Mouse (Mus musculus) heart, postnatal 0 days (tissue): ENCODE measurements around the gene Slf2.
A peak's percentile ranks its signal among the peaks of the same experiment; 100 is the strongest.

Experiments used
- CTCF ChIP-seq: IDR thresholded peaks from 2 replicates; pipeline ENCODE4 v1.5.1; 2016; ENCODE audit warnings: antibody characterized with exemption, control low read depth, low read depth
- EP300 ChIP-seq: IDR thresholded peaks from 2 replicates; pipeline ENCODE4 v1.6.1; 2016; ENCODE audit warnings: antibody characterized with exemption, low read depth

GRCm38 (mm10) chr19:44928185-44928584 lies 2.8 kb upstream of the Slf2 start:
- TF ChIP-seq EP300 (peak; percentile 86; the same call in 1 of the 2 replicates), CTCF (no peak)
